Mouse (Mus musculus): ENCODE measurements at regions not wholly inside any gene's neighbourhood (a gene's known extent, or its start where the extent isn't known, plus 50 kb on each side); places are given as distances from the start of the nearest gene placed in this dataset.

GRCm38 (mm10) chr7:73661901-73662300 is 78.2 kb upstream of the Fam174b start:
- TF ChIP-seq CTCF (conservative IDR thresholded peaks at IDR 0.05; ENCODE audit: low read length) (no peak), NANOG (IDR thresholded peaks at IDR 0.05; ENCODE audit: borderline replicate concordance, low read length) (no peak)
